In the genomic region with DNA sequence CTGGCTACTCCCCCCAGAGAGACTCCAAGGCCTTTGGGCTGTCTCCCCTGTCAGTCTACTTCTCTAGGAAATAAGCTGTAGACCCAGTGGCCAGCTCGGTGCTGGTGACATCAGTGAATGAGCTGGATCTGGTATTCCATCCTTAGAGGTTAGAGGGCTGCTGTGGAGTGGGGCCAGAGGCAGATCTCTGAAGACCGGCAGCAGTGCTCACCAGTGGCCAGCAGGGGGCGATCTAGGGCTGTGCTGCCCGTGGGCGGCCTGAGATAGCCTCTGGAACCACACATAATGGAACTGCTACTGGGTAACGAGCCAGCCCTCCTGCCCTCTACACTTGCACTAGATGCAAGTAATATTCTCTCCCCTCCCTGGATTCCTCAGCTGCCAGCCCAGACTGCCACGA, we compare ENCODE assay signal across 9 mouse cellular contexts.
DNase-seq lines count a peak whose midpoint lies in the region; ATAC-seq and TF ChIP-seq lines count a peak whose summit lies in the region.
"Had no signal": no experiment of that assay in that cellular context is flagged by ENCODE, and none has a peak within 500 bp of the region (broad histone marks: within the 10 kb centered on the region; RNA-seq: fewer than 3 reads in every experiment).

No protein-coding gene starts in this region.

- ATAC-seq in liver, embryonic 12.5 days = no peak
- ATAC-seq in erythroblast, adult 5-6 weeks (replicated peaks; ENCODE audit: low FRiP score, poor library complexity, severe bottlenecking) = peak; percentile 74
- ATAC-seq in hindbrain, embryonic 13.5 days (ENCODE audit: low FRiP score) = 0 out of 2 replicates have a peak, but pooled peaks have one; percentile 11
- no peak for ATAC-seq in midbrain, embryonic 14.5 days (ENCODE audit: low FRiP score, low TSS enrichment)

- no peak overlapping the region for H3K27ac ChIP-seq in liver, embryonic 12.5 days
- H3K27ac ChIP-seq in bone marrow macrophage, adult 2 months (ENCODE audit: insufficient read depth, low read depth, low read length) = no peak overlapping the region
- H3K27ac ChIP-seq in hindbrain, embryonic 13.5 days = no peak overlapping the region
- 0 out of 2 replicates have a peak overlapping the region, but pooled peaks have one; percentile 32 for H3K27ac ChIP-seq in midbrain, embryonic 14.5 days (replicated peaks; ENCODE audit: low read depth, low read length)
- H3K27ac ChIP-seq: limb, embryonic 15.5 days had no signal

- TF ChIP-seq POLR2A in bone marrow macrophage, adult 2 months (IDR thresholded peaks at IDR 0.05; ENCODE audit: borderline replicate concordance, low read depth, low read length) = no peak

- peaks cover 3% of the 10 kb centered on the region; the same call in 1 of the 2 replicates for H3K4me1 ChIP-seq in liver, embryonic 12.5 days
- no peaks in the 10 kb centered on the region for H3K4me1 ChIP-seq in bone marrow macrophage, adult 2 months (ENCODE audit: control insufficient read depth, insufficient read depth, low read length)
- no peaks in the 10 kb centered on the region for H3K4me1 ChIP-seq in hindbrain, embryonic 13.5 days (replicated peaks)
- no peaks in the 10 kb centered on the region for H3K4me1 ChIP-seq in midbrain, embryonic 14.5 days (ENCODE audit: control insufficient read depth, insufficient read depth, low read length)
- H3K4me1 ChIP-seq: limb, embryonic 15.5 days had no signal

- peak; percentile 92 for TF ChIP-seq CTCF in bone marrow macrophage, adult 2 months (IDR thresholded peaks at IDR 0.05; ENCODE audit: low read depth, low read length)

- no peak overlapping the region for H3K4me3 ChIP-seq in liver, embryonic 12.5 days
- H3K4me3 ChIP-seq in bone marrow macrophage, adult 2 months (ENCODE audit: insufficient read depth, low read length) = no peak overlapping the region
- H3K4me3 ChIP-seq in hindbrain, embryonic 13.5 days = no peak overlapping the region
- no peak overlapping the region for H3K4me3 ChIP-seq in midbrain, embryonic 14.5 days (replicated peaks; ENCODE audit: low read depth, low read length)
- H3K4me3 ChIP-seq: limb, embryonic 15.5 days had no signal

- H3K9me3 ChIP-seq in liver, embryonic 12.5 days (replicated peaks) = no peaks in the 10 kb centered on the region
- H3K9me3 ChIP-seq in hindbrain, embryonic 13.5 days = no peaks in the 10 kb centered on the region
- H3K9me3 ChIP-seq in midbrain, embryonic 14.5 days (ENCODE audit: control insufficient read depth, low read length) = no peaks in the 10 kb centered on the region
- H3K9me3 ChIP-seq: limb, embryonic 15.5 days had no signal

- no peak overlapping the region for H3K9ac ChIP-seq in liver, embryonic 12.5 days
- no peak overlapping the region for H3K9ac ChIP-seq in hindbrain, embryonic 13.5 days
- H3K9ac ChIP-seq in midbrain, embryonic 14.5 days (replicated peaks; ENCODE audit: low read length) = no peak overlapping the region
- H3K9ac ChIP-seq: limb, embryonic 15.5 days had no signal

- no peak overlapping the region for H3K4me2 ChIP-seq in liver, embryonic 12.5 days
- no peak overlapping the region for H3K4me2 ChIP-seq in hindbrain, embryonic 13.5 days
- no peak overlapping the region for H3K4me2 ChIP-seq in midbrain, embryonic 14.5 days (ENCODE audit: low read length)
- H3K4me2 ChIP-seq: limb, embryonic 15.5 days had no signal

- H3K27me3 ChIP-seq in liver, embryonic 12.5 days (replicated peaks) = no peaks in the 10 kb centered on the region
- H3K27me3 ChIP-seq in hindbrain, embryonic 13.5 days = no peaks in the 10 kb centered on the region
- no peaks in the 10 kb centered on the region for H3K27me3 ChIP-seq in midbrain, embryonic 14.5 days (ENCODE audit: control insufficient read depth, insufficient read depth, low read length)
- H3K27me3 ChIP-seq: limb, embryonic 15.5 days had no signal

- 22% methylated on average over 7 of the region's 7 CpGs for WGBS in liver, embryonic 12.5 days (ENCODE audit: insufficient replicate concordance)
- 23% methylated on average over 7 of the region's 7 CpGs for WGBS in hindbrain, embryonic 13.5 days
- WGBS in midbrain, embryonic 14.5 days = 18% methylated on average over 7 of the region's 7 CpGs

- H3K36me3 ChIP-seq in liver, embryonic 12.5 days = peaks cover 68% of the 10 kb centered on the region
- peaks cover 40% of the 10 kb centered on the region for H3K36me3 ChIP-seq in hindbrain, embryonic 13.5 days
- H3K36me3 ChIP-seq in midbrain, embryonic 14.5 days (ENCODE audit: control insufficient read depth, insufficient read depth, low read length) = peaks cover 8% of the 10 kb centered on the region; the same call in 1 of the 2 replicates

- intact Hi-C loops in left cerebral cortex, postnatal 25 days (cut with DNase I) = no loop called here

- peak; percentile 73 for DNase-seq in liver
- DNase-seq in left cerebral cortex, postnatal 25 days (ENCODE audit: low spot score in 2 of 2) = peak; percentile 48 to 63
- DNase-seq in midbrain, embryonic 14.5 days = peak; percentile 83
- DNase-seq in spleen, postnatal 10 days (ENCODE audit: low spot score in 2 of 2) = peak; percentile 66 to 82

Comparison
In these comparisons a context has a peak if more than half of its experiments do, and no peak if none do; other contexts are left out.
1. ATAC-seq: peak in erythroblast, adult 5-6 weeks (single experiment) and hindbrain, embryonic 13.5 days (single experiment); none in liver, embryonic 12.5 days (single experiment) and midbrain, embryonic 14.5 days (single experiment).
2. Peak in every context shown above with its lines, with median percentiles within 50 percentile points of each other: DNase-seq.